Mouse (Mus musculus) regulatory T cell (primary cell): ENCODE measurements at regions not wholly inside any gene's neighbourhood (a gene's known extent, or its start where the extent isn't known, plus 50 kb on each side); places are given as distances from the start of the nearest gene placed in this dataset.

Experiments used
- in situ Hi-C: fragments of 300-600 bp; cut with MboI, MseI; formaldehyde crosslinking; loops from one replicate; pipeline ENCODE4 v1.15.1; 2025; ENCODE audit warnings: high pct_unique_total_duplicates

- in situ Hi-C loops, result no loop called here
Measured at GRCm38 (mm10) chr12:68242683-68243082, 916.3 kb downstream of the Rps29 start.

DNA sequence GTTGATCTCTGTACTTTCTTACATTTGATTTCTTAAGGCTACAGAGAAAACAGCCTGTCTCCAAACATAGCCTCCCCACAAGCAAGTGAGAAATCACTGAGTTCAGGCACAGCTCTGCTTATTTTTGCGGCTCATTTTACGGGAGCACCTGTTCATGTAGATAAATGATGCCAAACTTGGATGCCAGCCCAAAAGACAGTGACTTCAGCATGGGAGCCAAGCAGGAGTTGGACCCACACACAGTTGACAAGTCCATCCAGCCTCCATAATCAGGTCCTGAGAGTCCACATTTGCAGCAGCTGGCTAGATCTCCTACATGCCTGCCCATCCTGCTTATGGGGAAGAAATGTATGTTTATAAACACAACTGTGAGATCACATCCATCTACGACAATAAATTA, 927.2 kb downstream of the Rps29 start:
- in situ Hi-C loops, result no loop called here

GRCm38 (mm10) chr12:68217091-68217490, 941.9 kb downstream of the Rps29 start:
- in situ Hi-C loops, result no loop called here

DNA sequence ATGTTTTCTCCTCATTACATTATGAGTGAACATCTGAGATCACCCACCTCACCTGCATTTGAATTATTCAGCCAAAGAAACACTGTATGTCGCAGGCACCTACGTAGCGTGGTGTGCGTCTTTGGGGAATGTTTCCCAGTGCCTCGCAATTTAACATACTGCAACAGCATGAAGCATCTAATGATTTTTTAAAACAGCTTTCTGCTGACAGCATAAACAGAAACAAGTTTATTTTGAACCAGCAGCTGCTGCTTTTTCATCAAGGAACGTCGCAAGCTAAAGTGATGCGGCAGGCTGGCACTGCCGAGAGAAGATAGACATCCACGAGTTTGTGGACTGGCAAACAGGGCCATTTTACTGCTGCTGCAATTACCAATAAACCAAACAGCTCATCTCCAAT, 950.7 kb downstream of the Rps29 start:
- in situ Hi-C loops, result no loop called here

DNA sequence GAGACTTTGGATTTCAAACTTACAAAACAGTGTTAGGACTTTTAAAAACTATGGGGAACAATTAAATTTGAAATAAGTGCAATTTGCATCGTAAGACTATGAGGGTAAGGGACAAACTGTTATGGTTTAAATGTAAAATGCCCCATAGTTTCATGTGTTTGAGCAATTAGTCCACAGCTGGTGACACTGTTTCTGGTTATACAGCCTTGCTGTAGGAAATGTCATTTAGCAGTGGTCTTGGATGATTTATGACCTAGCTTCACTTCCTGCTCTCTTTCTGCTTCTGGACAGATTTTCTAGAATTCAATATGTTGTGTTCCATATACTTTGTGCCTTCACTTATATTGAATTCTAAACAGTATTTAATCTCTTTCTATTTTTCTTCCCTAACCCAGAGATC, 961.5 kb upstream of the Mdga2 start:
- in situ Hi-C loops, result no loop called here

- in situ Hi-C loops, result no loop called here
Measured at GRCm38 (mm10) chr12:68161317-68161716, 939.0 kb upstream of the Mdga2 start.

DNA sequence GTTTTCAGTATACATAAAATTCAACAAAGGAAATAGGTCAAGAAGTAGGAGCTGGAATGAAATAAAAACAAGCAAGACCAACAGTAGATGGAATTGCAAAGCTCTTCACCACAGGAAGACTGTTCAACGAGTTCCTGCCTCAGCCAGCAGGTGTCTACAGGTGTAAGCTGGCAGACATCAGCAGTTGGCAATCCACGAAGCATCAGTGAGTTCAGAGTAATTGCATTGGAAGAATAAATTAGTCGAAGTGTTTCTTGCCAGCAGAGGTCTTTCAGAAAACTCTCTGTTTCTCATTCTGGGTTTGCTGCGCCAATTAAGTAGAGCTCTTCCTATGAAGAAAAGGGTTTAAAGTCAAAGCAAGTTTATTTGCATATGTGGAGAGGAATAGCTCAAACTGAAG, 925.7 kb upstream of the Mdga2 start:
- in situ Hi-C loops, result loop anchor here (10.0 kb wide), 1 partner anchor 1173 kb away; no protein-coding TSS in a partner anchor

DNA sequence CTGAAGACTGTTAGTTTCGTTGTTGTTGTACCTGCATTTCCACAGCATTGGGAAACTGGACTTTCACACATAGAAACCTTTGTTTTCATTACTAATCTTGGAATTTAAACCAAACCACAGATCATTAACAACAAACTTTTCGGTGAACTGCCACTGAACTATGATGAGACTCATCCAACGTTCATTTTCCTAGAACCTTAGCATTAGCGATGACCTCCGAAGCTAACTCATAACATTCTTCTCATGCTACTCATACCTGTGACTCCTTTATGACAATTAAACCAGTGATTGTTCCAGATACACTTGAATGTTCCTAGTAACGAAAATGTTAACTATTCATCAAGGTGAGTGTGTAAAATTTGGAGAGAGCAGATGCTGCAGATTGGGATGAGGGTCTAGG, 917.5 kb upstream of the Mdga2 start:
- in situ Hi-C loops, result loop anchor here (10.0 kb wide), 2 partner anchors 1095 to 1165 kb away; no protein-coding TSS in a partner anchor

GRCm38 (mm10) chr12:68131776-68132175, 909.4 kb upstream of the Mdga2 start:
- in situ Hi-C loops, result loop anchor here (10.0 kb wide), 1 partner anchor 1087 kb away; no protein-coding TSS in a partner anchor

GRCm38 (mm10) chr12:68115762-68116161, 893.4 kb upstream of the Mdga2 start:
- in situ Hi-C loops, result no loop called here
